Comparison of ENCODE assay signal across 9 mouse cellular contexts in the genomic region with DNA sequence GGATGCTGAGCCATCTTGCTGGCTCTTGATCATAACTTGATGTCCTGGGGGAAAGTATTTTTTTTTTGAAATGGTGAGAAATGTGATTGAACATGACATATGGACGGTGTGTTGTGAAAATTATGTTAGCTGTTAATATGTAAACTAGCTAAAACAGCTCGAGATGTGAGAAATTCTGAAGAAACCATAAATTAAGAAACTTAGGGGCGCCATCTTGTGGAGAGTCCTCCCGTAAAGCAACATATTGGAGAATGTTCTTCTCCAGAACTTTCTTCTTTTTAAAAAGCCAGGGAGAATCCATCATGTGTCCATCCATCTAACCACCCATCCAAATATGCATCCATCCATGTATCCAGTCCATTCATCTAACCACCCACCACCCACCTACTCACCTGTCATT.
DNase-seq lines count a peak whose midpoint lies in the region; ATAC-seq lines count a peak whose summit lies in the region.
"Had no signal": no experiment of that assay in that cellular context is flagged by ENCODE, and none has a peak within 500 bp of the region (broad histone marks: within the 10 kb centered on the region; RNA-seq: fewer than 3 reads in every experiment).

No protein-coding gene starts in this region.

- no peak for ATAC-seq in midbrain, embryonic 16.5 days

- no peak overlapping the region for H3K4me2 ChIP-seq in midbrain, embryonic 16.5 days (ENCODE audit: low read length)

- no peaks in the 10 kb centered on the region for H3K4me1 ChIP-seq in midbrain, embryonic 16.5 days (ENCODE audit: control insufficient read depth, insufficient read depth, low read length)

- DNase-seq in embryo, embryonic 11 days = peak; percentile 44
- DNase-seq in embryo, embryonic 9.5 days (ENCODE audit: extremely low spot score) = no peak
- peak; percentile 46 to 55 for DNase-seq in layer of hippocampus, postnatal 10 days (ENCODE audit: low spot score in 2 of 2)
- DNase-seq in layer of hippocampus, postnatal 36 days = no peak
- DNase-seq in A20 (ENCODE audit: low read depth, low spot score) = peak; percentile 14
- peak; percentile 28 for DNase-seq in induced T-regulatory cell, adult 2 months (ENCODE audit: low read depth)
- DNase-seq in yolk sac, embryonic 10.5 days (ENCODE audit: low spot score) = no peak

- 63% methylated on average over 4 of the region's 4 CpGs for WGBS in midbrain, embryonic 16.5 days

- H3K27ac ChIP-seq in midbrain, embryonic 16.5 days (ENCODE audit: low read length) = no peak overlapping the region

- no peaks in the 10 kb centered on the region for H3K9me3 ChIP-seq in midbrain, embryonic 16.5 days (replicated peaks; ENCODE audit: control insufficient read depth, low read length, poor library complexity, severe bottlenecking)

- no peaks in the 10 kb centered on the region for H3K27me3 ChIP-seq in midbrain, embryonic 16.5 days (ENCODE audit: control insufficient read depth, insufficient read depth, low read depth, low read length)

- no peak overlapping the region for H3K9ac ChIP-seq in midbrain, embryonic 16.5 days (ENCODE audit: low read depth, low read length)

- H3K4me3 ChIP-seq in midbrain, embryonic 16.5 days (ENCODE audit: low read depth, low read length) = no peak overlapping the region
- H3K4me3 ChIP-seq: megakaryocyte, embryonic 14.5 days had no signal

- H3K36me3 ChIP-seq in midbrain, embryonic 16.5 days (ENCODE audit: control insufficient read depth, insufficient read depth, low read length) = no peaks in the 10 kb centered on the region

Comparison
In these comparisons a context has a peak if more than half of its experiments do, and no peak if none do; other contexts are left out.
1. DNase-seq: peak in embryo, embryonic 11 days (single experiment), layer of hippocampus, postnatal 10 days (2 of 2), A20 (single experiment) and induced T-regulatory cell, adult 2 months (single experiment); none in embryo, embryonic 9.5 days (single experiment), layer of hippocampus, postnatal 36 days (0 of 2) and yolk sac, embryonic 10.5 days (single experiment).